Mouse (Mus musculus) MEL-GATA-1-ER (cell line): ENCODE measurements around the gene Slc43a2.

ENCODE experiments used
- DNase-seq: peaks from one replicate; pipeline ENCODE4 v3.0.0-alpha.2; 2012; ENCODE audit warnings: low read depth; ENCODE audit errors: extremely low read depth

The Slc43a2 gene

GRCm38 (mm10) chr11:75531469-75532242 is at the start of gene Slc43a2:
TSS of gene Slc43a2 (plus strand) at chr11:75531694.
- DNase-seq: peak; percentile 94

GRCm38 (mm10) chr11:75486192-75486591 is 45.3 kb upstream of the Slc43a2 start:
- DNase-seq: no peak

GRCm38 (mm10) chr11:75486601-75487285 is 44.8 kb upstream of the Slc43a2 start, which contains the start of gene Prpf8:
TSS of gene Prpf8 (plus strand) at chr11:75486816.
- peak; percentile 93 for DNase-seq

GRCm38 (mm10) chr11:75487496-75487895 is 44.0 kb upstream of the Slc43a2 start:
- peak; percentile 7 for DNase-seq

- no peak for DNase-seq
These were observed 37.0 kb upstream of the Slc43a2 start for GRCm38 (mm10) chr11:75494296-75495049.

GRCm38 (mm10) chr11:75498126-75498525 is 33.4 kb upstream of the Slc43a2 start:
- DNase-seq: no peak

GRCm38 (mm10) chr11:75508162-75508561 is 23.3 kb upstream of the Slc43a2 start:
- no peak for DNase-seq

GRCm38 (mm10) chr11:75508904-75509303 is 22.6 kb upstream of the Slc43a2 start:
- DNase-seq: no peak

GRCm38 (mm10) chr11:75509741-75510626 is 21.5 kb upstream of the Slc43a2 start, which contains the start of gene Rilp:
TSS of gene Rilp (plus strand) at chr11:75510094.
- DNase-seq: no peak

- no peak for DNase-seq
These were observed 20.9 kb upstream of the Slc43a2 start for GRCm38 (mm10) chr11:75510627-75510993.

- no peak for DNase-seq
These were observed 20.3 kb upstream of the Slc43a2 start for GRCm38 (mm10) chr11:75511213-75511612.

GRCm38 (mm10) chr11:75512301-75513018 is 19.0 kb upstream of the Slc43a2 start:
- no peak for DNase-seq

GRCm38 (mm10) chr11:75513336-75513735 is 18.2 kb upstream of the Slc43a2 start, which contains the start of gene Scarf1:
TSS of gene Scarf1 (plus strand) at chr11:75513540.
- no peak for DNase-seq

GRCm38 (mm10) chr11:75515186-75515585 is 16.3 kb upstream of the Slc43a2 start:
- DNase-seq: no peak

- DNase-seq: no peak
These were observed 11.5 kb upstream of the Slc43a2 start for GRCm38 (mm10) chr11:75519834-75520633.

- DNase-seq: no peak
These were observed 9.9 kb upstream of the Slc43a2 start for GRCm38 (mm10) chr11:75521609-75522008.

GRCm38 (mm10) chr11:75522793-75523192 is 8.7 kb upstream of the Slc43a2 start:
- no peak for DNase-seq

GRCm38 (mm10) chr11:75525531-75526125 is 5.9 kb upstream of the Slc43a2 start:
- no peak for DNase-seq

GRCm38 (mm10) chr11:75526943-75527342 is 4.6 kb upstream of the Slc43a2 start:
- no peak for DNase-seq
